Mouse (Mus musculus) lung, postnatal 0 days (tissue): ENCODE results near the gene Slc2a8. TPM values are rescaled to one million over a fixed set of nuclear protein-coding genes. Genes with fewer than 3 reads are reported as not detected.
"Not testable (repeated sequence)": the region's sequence is repeated elsewhere in the genome, so short reads cannot be mapped to it uniquely, and the experiment has no call there.

Experiments
- ATAC-seq: fragments of 200-750 bp; cut with Nextera tagmentation; 2 replicates; pipeline ENCODE4 v1.8.0; 2017; ENCODE audit warnings: moderate library complexity
- DNase-seq: peaks from one replicate; pipeline ENCODE4 v3.0.0-alpha.2; 2016; ENCODE audit warnings: low spot score
- H3K27ac ChIP-seq: fragments of 300-500 bp; sonication (generic); 2 replicates; pipeline ENCODE4 v1.5.1; 2014; ENCODE audit warnings: antibody characterized with exemption, mild to moderate bottlenecking, low read length, mixed read lengths
- H3K27me3 ChIP-seq: fragments of 300-500 bp; sonication (generic); replicated peaks from 2 replicates; pipeline ENCODE4 v1.6.1; 2014; ENCODE audit warnings: low read length, mixed read lengths; ENCODE audit not compliant: insufficient read depth
- H3K36me3 ChIP-seq: fragments of 300-500 bp; sonication (generic); 2 replicates; pipeline ENCODE4 v1.6.1; 2014; ENCODE audit warnings: low read length, mixed read lengths; ENCODE audit not compliant: insufficient read depth
- H3K4me1 ChIP-seq: fragments of 300-500 bp; sonication (generic); 2 replicates; pipeline ENCODE4 v1.6.1; 2014; ENCODE audit warnings: antibody characterized with exemption, low read depth, low read length, mixed read lengths; ENCODE audit not compliant: insufficient read depth
- H3K4me2 ChIP-seq: fragments of 300-500 bp; sonication (generic); replicated peaks from 2 replicates; pipeline ENCODE4 v1.6.1; 2014; ENCODE audit warnings: low read depth, mild to moderate bottlenecking, low read length, moderate library complexity, mixed read lengths
- H3K4me3 ChIP-seq: fragments of 300-500 bp; sonication (generic); 2 replicates; pipeline ENCODE4 v1.5.1; 2014; ENCODE audit warnings: low read depth, low read length
- H3K9ac ChIP-seq: fragments of 300-500 bp; sonication (generic); replicated peaks from 2 replicates; pipeline ENCODE4 v1.6.1; 2014; ENCODE audit warnings: low read depth, mild to moderate bottlenecking
- H3K9me3 ChIP-seq: fragments of 300-500 bp; sonication (generic); 2 replicates; pipeline ENCODE4 v1.6.1; 2016; ENCODE audit warnings: low read length, mixed read lengths
- CTCF ChIP-seq: IDR thresholded peaks from 2 replicates; pipeline ENCODE4 v1.5.1; 2016; ENCODE audit warnings: antibody characterized with exemption, mild to moderate bottlenecking
- EP300 ChIP-seq: IDR thresholded peaks from 2 replicates; pipeline ENCODE4 v1.6.1; 2016; ENCODE audit warnings: antibody characterized with exemption, mild to moderate bottlenecking, control low read depth
- WGBS: fragments of 180-500 bp; shearing (Covaris S2); extraction: QIAGEN DNeasy Blood & Tissue Kit; methylation state at CpG from one replicate; pipeline ENCODE4 v1.1.7; 2014; 5-methylcytosine and 5-hydroxymethylcytosine counted together
- polyA plus RNA-seq: library from polyadenylated mRNA; unstranded; fragments of >200 nt; fragmentation: Nextera tagmentation; extraction: Ambion mirVana; gene quantifications from 2 replicates; pipeline ENCODE4 v1.2.1, GENCODE M21; 2015

The Slc2a8 gene
- polyA plus RNA-seq, 1 experiment from 2014 or later = 19.5 TPM

DNA sequence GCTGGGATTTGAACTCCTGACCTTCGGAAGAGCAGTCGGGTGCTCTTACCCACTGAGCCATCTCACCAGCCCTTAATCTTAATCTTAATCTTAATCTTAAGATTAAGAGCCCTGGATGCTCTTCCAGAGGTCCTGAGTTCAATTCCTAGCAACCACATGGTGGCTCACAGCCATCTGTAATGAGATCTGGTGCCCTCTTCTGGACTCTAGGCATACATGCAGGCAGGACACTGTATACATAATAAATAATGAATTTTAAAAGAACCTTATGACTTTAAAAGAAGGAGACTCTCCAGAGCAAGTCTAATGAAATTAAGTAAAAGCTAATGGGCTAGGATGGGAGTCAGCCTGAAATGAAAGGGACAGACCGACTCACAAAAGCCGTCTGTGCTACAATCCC, 27.2 kb upstream of the Slc2a8 start:
- not testable (repeated sequence) for H3K27ac ChIP-seq, H3K36me3 ChIP-seq, H3K4me2 ChIP-seq, ATAC-seq, H3K4me3 ChIP-seq, DNase-seq, H3K27me3 ChIP-seq, H3K9ac ChIP-seq, H3K9me3 ChIP-seq, H3K4me1 ChIP-seq
- 84% methylated on average over 4 of the region's 4 CpGs for WGBS
- peak; percentile 48 for TF ChIP-seq CTCF

DNA sequence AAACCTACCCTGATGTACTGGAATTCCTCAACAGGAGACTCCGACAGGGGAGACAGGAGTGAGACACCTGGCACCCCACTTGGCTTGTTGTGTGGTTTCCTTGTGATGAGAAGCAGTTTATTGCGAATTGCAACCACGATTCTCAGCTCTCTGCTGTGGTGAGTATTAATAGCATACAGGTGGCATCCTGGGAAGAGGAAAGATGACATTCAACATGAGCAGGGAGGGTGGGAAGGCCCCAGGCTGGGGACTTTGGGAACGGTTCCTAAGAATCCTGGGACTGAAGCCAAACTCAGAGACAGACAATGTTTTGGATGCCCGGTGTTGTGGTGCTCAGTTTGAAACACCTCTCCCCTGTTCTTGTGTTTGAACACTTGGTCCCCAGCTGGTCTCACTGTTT, 23.2 kb upstream of the Slc2a8 start:
- Histone ChIP-seq H3K27ac (no peak overlapping the region), H3K9ac (no peak overlapping the region), H3K4me3 (no peak overlapping the region), H3K4me2 (no peak overlapping the region), H3K4me1 (no peaks in the 10 kb centered on the region), H3K36me3 (no peaks in the 10 kb centered on the region), H3K9me3 (no peaks in the 10 kb centered on the region), H3K27me3 (no peaks in the 10 kb centered on the region)
- TF ChIP-seq CTCF (no peak), EP300 (no peak)
- WGBS = 68% methylated on average over 5 of the region's 5 CpGs
- DNase-seq = no peak
- no peak for ATAC-seq

DNA sequence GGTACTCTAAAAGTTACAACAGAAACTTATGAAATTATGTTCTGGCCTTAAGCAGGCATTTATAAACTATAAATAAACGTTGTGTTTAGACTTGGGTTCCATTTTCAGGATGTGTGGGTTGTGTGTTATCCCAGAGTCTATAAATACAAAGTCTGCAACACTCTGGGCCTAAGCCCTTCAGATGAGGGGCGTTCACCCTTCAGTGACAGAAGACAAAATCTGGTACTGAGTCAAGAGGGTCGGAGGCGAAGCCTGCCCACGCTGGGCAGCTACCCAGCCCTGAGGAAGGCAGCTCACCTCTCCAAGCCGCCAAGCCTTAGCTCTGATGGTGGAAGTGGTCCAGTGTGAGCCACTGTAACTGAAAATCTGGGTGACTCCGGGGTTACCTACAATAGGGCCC, 20.3 kb upstream of the Slc2a8 start:
- H3K36me3 ChIP-seq = no peaks in the 10 kb centered on the region
- no peak for ATAC-seq
- H3K9me3 ChIP-seq = no peaks in the 10 kb centered on the region
- H3K4me1 ChIP-seq = no peaks in the 10 kb centered on the region
- no peak for TF ChIP-seq CTCF
- no peak for TF ChIP-seq EP300
- DNase-seq = no peak
- no peak overlapping the region for H3K9ac ChIP-seq
- no peak overlapping the region for H3K4me2 ChIP-seq
- no peak overlapping the region for H3K4me3 ChIP-seq
- 80% methylated on average over 7 of the region's 7 CpGs for WGBS
- H3K27ac ChIP-seq = no peak overlapping the region
- no peaks in the 10 kb centered on the region for H3K27me3 ChIP-seq

DNA sequence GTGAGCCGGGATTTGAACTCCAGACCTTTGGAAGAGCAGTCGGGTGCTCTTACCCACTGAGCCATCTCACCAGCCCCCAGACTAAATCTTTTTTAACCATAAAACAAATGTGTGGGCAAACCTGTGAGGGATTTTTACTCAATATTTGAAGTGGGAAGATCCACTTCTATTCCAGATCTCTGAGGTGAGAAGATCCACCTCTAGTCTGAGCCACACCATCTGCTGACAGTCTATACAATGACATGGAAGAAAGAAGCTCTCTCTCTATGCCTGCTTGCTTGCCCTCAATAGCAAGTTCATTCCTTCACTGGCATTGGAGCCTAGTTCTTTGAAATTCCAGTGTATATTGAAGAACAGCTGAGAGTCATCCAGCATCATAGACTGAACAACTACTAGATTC, 17.9 kb upstream of the Slc2a8 start:
- Histone ChIP-seq H3K27ac (no peak overlapping the region), H3K4me1 (no peaks in the 10 kb centered on the region), H3K9ac (no peak overlapping the region), H3K27me3 (no peaks in the 10 kb centered on the region), H3K9me3 (no peaks in the 10 kb centered on the region), H3K4me2 (no peak overlapping the region), H3K36me3 (no peaks in the 10 kb centered on the region), H3K4me3 (no peak overlapping the region)
- no peak for DNase-seq
- TF ChIP-seq EP300 (no peak), CTCF (no peak)
- ATAC-seq = no peak
- 87% methylated on average over 2 of the region's 2 CpGs for WGBS

DNA sequence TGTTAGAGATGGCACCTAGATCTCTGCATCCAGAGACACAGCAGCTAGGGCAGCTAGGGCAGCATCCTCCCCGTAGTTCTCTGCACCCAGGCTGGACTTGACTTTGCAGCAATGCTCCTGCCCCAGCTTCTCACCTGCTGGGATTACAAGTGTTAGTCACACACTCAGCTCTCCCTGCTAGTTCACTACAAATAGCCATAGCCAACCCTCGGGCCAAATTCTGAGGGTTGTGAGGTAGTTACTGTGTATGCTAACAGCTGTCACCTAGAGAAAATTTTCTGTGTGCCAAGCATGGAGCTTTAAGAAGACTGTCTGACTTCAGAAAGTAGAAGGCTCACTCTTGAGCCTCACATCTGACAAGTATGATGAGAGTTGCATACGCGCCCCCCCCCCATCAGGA, 15.9 kb upstream of the Slc2a8 start:
- DNase-seq (no peak), ATAC-seq (no peak)
- no peak for TF ChIP-seq CTCF
- TF ChIP-seq EP300 = no peak
- H3K27me3 ChIP-seq = no peaks in the 10 kb centered on the region
- H3K27ac ChIP-seq = no peak overlapping the region
- no peaks in the 10 kb centered on the region for H3K36me3 ChIP-seq
- no peak overlapping the region for H3K9ac ChIP-seq
- WGBS = 78% methylated on average over 4 of the region's 4 CpGs
- H3K9me3 ChIP-seq = no peaks in the 10 kb centered on the region
- H3K4me2 ChIP-seq = no peak overlapping the region
- no peaks in the 10 kb centered on the region for H3K4me1 ChIP-seq
- H3K4me3 ChIP-seq = no peak overlapping the region

DNA sequence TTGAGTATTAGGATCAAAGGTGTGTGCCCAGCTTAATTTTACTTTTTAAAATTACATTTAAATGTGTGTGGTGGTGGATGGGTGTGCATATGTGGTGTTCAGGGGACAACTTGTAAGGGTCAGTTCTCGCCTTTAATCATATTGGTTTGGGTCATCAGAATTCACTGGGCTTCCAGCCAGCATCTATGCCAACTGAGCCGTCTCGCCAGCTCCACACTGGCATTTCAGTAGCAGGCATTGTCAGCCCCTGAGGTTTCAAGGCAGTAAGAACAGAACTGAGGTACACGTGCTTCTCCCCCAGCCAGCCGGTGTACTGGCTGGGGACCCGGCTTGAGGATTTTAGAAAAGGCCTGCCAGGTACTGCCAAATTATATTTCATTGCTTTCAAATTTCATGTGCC, 15.2 kb upstream of the Slc2a8 start:
- H3K4me3 ChIP-seq = no peak overlapping the region
- H3K27ac ChIP-seq = no peak overlapping the region
- no peak overlapping the region for H3K9ac ChIP-seq
- no peaks in the 10 kb centered on the region for H3K36me3 ChIP-seq
- no peak for ATAC-seq
- H3K9me3 ChIP-seq = no peaks in the 10 kb centered on the region
- no peak for DNase-seq
- no peaks in the 10 kb centered on the region for H3K27me3 ChIP-seq
- no peak overlapping the region for H3K4me2 ChIP-seq
- TF ChIP-seq CTCF = no peak
- no peak for TF ChIP-seq EP300
- 76% methylated on average over 6 of the region's 6 CpGs for WGBS
- H3K4me1 ChIP-seq = no peaks in the 10 kb centered on the region

DNA sequence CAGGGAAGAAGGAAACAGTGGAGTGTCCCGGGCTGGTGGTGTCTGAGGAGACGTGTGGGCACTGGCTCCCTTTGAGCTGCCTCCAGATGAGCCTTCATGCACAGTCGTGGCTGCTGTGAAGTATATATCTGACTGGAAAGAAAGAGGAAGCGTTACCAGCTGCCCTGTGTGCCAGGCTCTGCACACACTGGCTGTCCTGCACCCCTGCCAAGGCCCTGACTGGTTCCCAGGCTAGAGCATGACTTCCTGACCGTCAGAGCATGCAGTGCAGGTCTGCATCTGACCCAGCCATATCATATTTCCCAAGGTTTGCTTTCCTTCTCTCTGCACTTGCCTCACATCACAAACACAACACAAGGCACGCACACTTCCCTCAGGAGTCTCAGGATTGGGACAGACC, 10.2 kb upstream of the Slc2a8 start:
- H3K4me3 ChIP-seq = no peak overlapping the region
- H3K9ac ChIP-seq = no peak overlapping the region
- TF ChIP-seq EP300 (no peak), CTCF (no peak)
- no peak for ATAC-seq
- no peak for DNase-seq
- no peaks in the 10 kb centered on the region for H3K4me1 ChIP-seq
- H3K27me3 ChIP-seq = no peaks in the 10 kb centered on the region
- H3K9me3 ChIP-seq = no peaks in the 10 kb centered on the region
- no peak overlapping the region for H3K4me2 ChIP-seq
- WGBS = 57% methylated on average over 6 of the region's 6 CpGs
- H3K27ac ChIP-seq = no peak overlapping the region
- H3K36me3 ChIP-seq = no peaks in the 10 kb centered on the region
